12 mouse cellular contexts compared by ENCODE assay signal in genomic region chr6:37622273-37622672, GRCm38 (mm10).
"Had no signal": no experiment of that assay in that cellular context is flagged by ENCODE, and none has a peak within 500 bp of the region (broad histone marks: within the 10 kb centered on the region; RNA-seq: fewer than 3 reads in every experiment).

No protein-coding gene starts in this region.

- H3K27me3 ChIP-seq: limb, embryonic 13.5 days; midbrain, embryonic 15.5 days; neural tube, embryonic 13.5 days had no signal

- H3K27ac ChIP-seq: layer of hippocampus, adult 2 months; limb, embryonic 13.5 days; liver, embryonic 14.5 days; midbrain, embryonic 10.5 days; midbrain, embryonic 15.5 days; neural tube, embryonic 13.5 days; stomach, postnatal 0 days had no signal

- H3K4me2 ChIP-seq: limb, embryonic 13.5 days; lung, embryonic 14.5 days; midbrain, embryonic 15.5 days; neural tube, embryonic 13.5 days had no signal

- H3K9me3 ChIP-seq: limb, embryonic 13.5 days; midbrain, embryonic 10.5 days; midbrain, embryonic 15.5 days; neural tube, embryonic 13.5 days had no signal

- H3K4me3 ChIP-seq: layer of hippocampus, adult 2 months; limb, embryonic 13.5 days; midbrain, embryonic 10.5 days; midbrain, embryonic 15.5 days; neural tube, embryonic 13.5 days had no signal

- H3K36me3 ChIP-seq: limb, embryonic 13.5 days; midbrain, embryonic 10.5 days; midbrain, embryonic 15.5 days; neural tube, embryonic 13.5 days had no signal

- H3K4me1 ChIP-seq: midbrain, embryonic 15.5 days; neural tube, embryonic 13.5 days had no signal

- H3K9ac ChIP-seq: limb, embryonic 13.5 days; liver, embryonic 14.5 days; lung, embryonic 14.5 days; midbrain, embryonic 15.5 days; neural tube, embryonic 13.5 days had no signal

- DNase-seq: kidney, adult 9 months; lung, postnatal 4 days; right cerebral cortex, postnatal 25 days; thymus, postnatal 4 days had no signal
